Mouse (Mus musculus) stomach, embryonic 14.5 days (tissue): ENCODE measurements around the gene Acad8. TPM values are rescaled to one million over a fixed set of nuclear protein-coding genes. Genes with fewer than 3 reads are reported as not detected.

ENCODE experiments used
- ATAC-seq: fragments of 200-750 bp; cut with Nextera tagmentation; 2 replicates; pipeline ENCODE4 v1.8.0; 2017; ENCODE audit warnings: low read depth, moderate TSS enrichment; ENCODE audit not compliant: insufficient number of reproducible peaks, insufficient read depth, low FRiP score
- H3K27ac ChIP-seq: fragments of 300-500 bp; sonication (generic); 2 replicates; pipeline ENCODE4 v1.5.1; 2014; ENCODE audit warnings: mild to moderate bottlenecking, low read length, moderate library complexity, mixed read lengths
- H3K27me3 ChIP-seq: fragments of 300-500 bp; sonication (generic); 2 replicates; pipeline ENCODE4 v1.6.1; 2014; ENCODE audit warnings: low read length, control low read depth, mixed read lengths; ENCODE audit not compliant: control insufficient read depth, insufficient read depth
- H3K36me3 ChIP-seq: fragments of 300-500 bp; sonication (generic); 2 replicates; pipeline ENCODE4 v1.6.1; 2014; ENCODE audit warnings: mild to moderate bottlenecking, control low read depth, low read length, moderate library complexity, mixed read lengths; ENCODE audit not compliant: control insufficient read depth, insufficient read depth
- H3K4me1 ChIP-seq: fragments of 300-500 bp; sonication (generic); 2 replicates; pipeline ENCODE4 v1.6.1; 2014; ENCODE audit warnings: low read length, control low read depth, mixed read lengths; ENCODE audit not compliant: control insufficient read depth, insufficient read depth
- H3K4me2 ChIP-seq: fragments of 300-500 bp; sonication (generic); replicated peaks from 2 replicates; pipeline ENCODE4 v1.6.1; 2014; ENCODE audit warnings: low read depth, low read length, control low read depth
- H3K4me3 ChIP-seq: fragments of 300-500 bp; sonication (generic); 2 replicates; pipeline ENCODE4 v1.5.1; 2014; ENCODE audit warnings: low read depth, low read length, control low read depth
- H3K9ac ChIP-seq: fragments of 300-500 bp; sonication (generic); replicated peaks from 2 replicates; pipeline ENCODE4 v1.6.1; 2014; ENCODE audit warnings: low read depth, mild to moderate bottlenecking, control low read depth, low read length, moderate library complexity, mixed read lengths
- H3K9me3 ChIP-seq: fragments of 300-500 bp; sonication (generic); 2 replicates; pipeline ENCODE4 v1.6.1; 2016; ENCODE audit warnings: low read depth, low read length, control low read depth; ENCODE audit not compliant: control insufficient read depth
- WGBS: fragments of 180-500 bp; shearing (Covaris S2); extraction: QIAGEN DNeasy Blood & Tissue Kit; methylation state at CpG from one replicate; pipeline ENCODE4 v1.1.7; 2014; 5-methylcytosine and 5-hydroxymethylcytosine counted together
- polyA plus RNA-seq: library from polyadenylated mRNA; unstranded; fragments of >200 nt; fragmentation: Nextera tagmentation; extraction: Ambion mirVana; gene quantifications from 2 replicates; pipeline ENCODE4 v1.2.1, GENCODE M21; 2014

Gene Acad8
- polyA plus RNA-seq, 1 experiment from 2014 or later, result 47.9 TPM

DNA sequence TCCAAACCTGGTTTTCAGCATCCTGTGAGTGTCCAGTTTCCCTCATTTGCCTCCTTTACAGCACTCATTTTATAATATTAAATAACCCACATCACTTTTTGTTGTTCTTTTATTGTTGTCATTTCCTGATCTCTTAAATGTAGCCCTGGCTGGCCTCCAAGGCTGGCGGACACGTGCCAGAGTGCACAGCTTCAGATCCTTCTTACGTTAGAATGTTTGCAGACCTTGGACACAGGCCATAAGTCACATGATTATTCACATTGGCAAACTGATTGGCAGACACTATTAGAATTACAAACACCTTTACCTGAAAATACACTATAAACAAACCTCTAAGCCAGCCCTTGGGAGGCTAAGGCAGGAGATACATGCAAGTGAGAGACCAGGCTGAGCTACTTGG, 75.2 kb downstream of the Acad8 start:
- no peak overlapping the region for H3K27ac ChIP-seq
- H3K4me1 ChIP-seq, result no peaks in the 10 kb centered on the region
- 47% methylated on average over 3 of the region's 3 CpGs for WGBS
- H3K9ac ChIP-seq, result no peak overlapping the region
- H3K27me3 ChIP-seq, result no peaks in the 10 kb centered on the region
- no peak overlapping the region for H3K4me2 ChIP-seq
- H3K36me3 ChIP-seq, result no peaks in the 10 kb centered on the region
- no peak for ATAC-seq
- no peak overlapping the region for H3K4me3 ChIP-seq
- H3K9me3 ChIP-seq, result no peaks in the 10 kb centered on the region

Other genes with a start within 250 kb of the Acad8 start
- 7.2 and 8.6 TPM in 2 replicates for gene Glb1l2, start 193.1 kb downstream of the Acad8 start, polyA plus RNA-seq
- not detected in 2 replicates for gene Glb1l3, start 138.7 kb downstream of the Acad8 start, polyA plus RNA-seq
- gene Gm1110, start 76.5 kb downstream of the Acad8 start, polyA plus RNA-seq, result not detected in 2 replicates
- 149 and 156 TPM in 2 replicates for gene Thyn1, start 144 bp upstream of the Acad8 start, polyA plus RNA-seq
- 36.8 TPM in 2 replicates for gene Vps26b, start 30.5 kb upstream of the Acad8 start, polyA plus RNA-seq
- 33.1 and 33.7 TPM in 2 replicates for gene Ncapd3, start 30.6 kb upstream of the Acad8 start, polyA plus RNA-seq
- 70.0 and 70.5 TPM in 2 replicates for gene Jam3, start 155.9 kb upstream of the Acad8 start, polyA plus RNA-seq